Mouse (Mus musculus): Measurements from ENCODE around the gene Olfr313. TPM values are rescaled to one million over a fixed set of nuclear protein-coding genes. Genes with fewer than 3 reads are reported as not detected.

Olfr313 gene
- total RNA-seq, 4 experiments from 2014 or later = not detected

- DNase-seq (ENCODE audit: low spot score in 2 of 2) = no peak
These were observed 32.8 kb downstream of the Olfr313 start for GRCm38 (mm10) chr11:58847636-58848035.

- DNase-seq (ENCODE audit: low spot score in 2 of 2) = no peak
These were observed 34.9 kb downstream of the Olfr313 start for GRCm38 (mm10) chr11:58849731-58850130.

GRCm38 (mm10) chr11:58860744-58861143, 45.9 kb downstream of the Olfr313 start:
- DNase-seq (ENCODE audit: low spot score in 2 of 2) = no peak

GRCm38 (mm10) chr11:58867039-58867953, 52.5 kb downstream of the Olfr313 start, which contains the start of gene 2810021J22Rik:
TSS of gene 2810021J22Rik (plus strand) at chr11:58867216.
- peak; percentile 63 to 73 for DNase-seq (ENCODE audit: low spot score in 2 of 2)

- no peak for DNase-seq (ENCODE audit: low spot score in 2 of 2)
These were observed 53.1 kb downstream of the Olfr313 start for GRCm38 (mm10) chr11:58867954-58868330.

Other genes starting within 250 kb of the Olfr313 start
- gene Olfr224, start 244.4 kb upstream of the Olfr313 start, total RNA-seq (2022) = not detected
- gene Olfr325, start 237.3 kb upstream of the Olfr313 start, total RNA-seq (2022) = not detected
- gene Olfr324, start 219.9 kb upstream of the Olfr313 start, total RNA-seq (2022) = not detected
- gene 2210407C18Rik, start 198.9 kb upstream of the Olfr313 start, total RNA-seq (2022) = not detected
- not detected for gene Olfr323, start 184.5 kb upstream of the Olfr313 start, total RNA-seq (2022)
- gene Trim58, start 174.5 kb upstream of the Olfr313 start, total RNA-seq (2022) = not detected
- gene Olfr322, start 156.2 kb upstream of the Olfr313 start, total RNA-seq (2022) = not detected
- gene Olfr320, start 133.9 kb upstream of the Olfr313 start, total RNA-seq (2022) = not detected
- not detected for gene Olfr319, start 115.8 kb upstream of the Olfr313 start, total RNA-seq (2022)
- gene Olfr318, start 91.0 kb upstream of the Olfr313 start, total RNA-seq (2022) = under 1 TPM in 3 of 4 experiments, not detected in 1; 0.09 to 0.13 (median 0.11) TPM
- gene Olfr317, start 75.8 kb upstream of the Olfr313 start, total RNA-seq (2022) = under 1 TPM in 2 of 4 experiments, not detected in 2; 0.35 to 0.44 TPM
- gene Olfr316, start 62.3 kb upstream of the Olfr313 start, total RNA-seq (2022) = 1 to 10 TPM; 1.3 to 2.0 (median 1.7) TPM
- not detected for gene Olfr315, start 41.8 kb upstream of the Olfr313 start, total RNA-seq (2022)
- gene Olfr314, start 32.0 kb upstream of the Olfr313 start, total RNA-seq (2022) = not detected
- 1 to 10 TPM; 1.1 to 3.5 (median 1.6) TPM for gene Fam183b, start 13.0 kb upstream of the Olfr313 start, total RNA-seq (2022)
- not detected for gene Olfr312, start 14.2 kb downstream of the Olfr313 start, total RNA-seq (2022)
- not detected for gene Olfr311, start 24.3 kb downstream of the Olfr313 start, total RNA-seq (2022)
- 10 to 100 TPM; 15.6 to 19.3 (median 17.8) TPM for gene Gm12258, start 32.2 kb downstream of the Olfr313 start, total RNA-seq (2022)
- 10 to 100 TPM in 3 of 4 experiments, 1 to 10 TPM in 1; 7.3 to 14.5 (median 12.3) TPM for gene 2810021J22Rik, start 52.2 kb downstream of the Olfr313 start, total RNA-seq (2022)
- 10 to 100 TPM in 3 of 4 experiments, 1 to 10 TPM in 1; 9.1 to 11.6 (median 10.4) TPM for gene Zfp39, start 89.2 kb downstream of the Olfr313 start, total RNA-seq (2022)
- gene Btnl10, start 102.9 kb downstream of the Olfr313 start, total RNA-seq (2022) = not detected
- 100 to 1,000 TPM; 448 to 480 (median 462) TPM for gene Rnf187, start 123.9 kb downstream of the Olfr313 start, total RNA-seq (2022)
- gene Hist3h2ba, start 133.9 kb downstream of the Olfr313 start, total RNA-seq (2022) = 100 to 1,000 TPM in 3 of 4 experiments, 10 to 100 TPM in 1; 96.1 to 129 (median 115) TPM
- 10 to 100 TPM; 54.1 to 63.0 (median 57.1) TPM for gene Hist3h2a, start 139.7 kb downstream of the Olfr313 start, total RNA-seq (2022)
- gene Trim17, start 139.7 kb downstream of the Olfr313 start, total RNA-seq (2022) = 1 to 10 TPM; 3.7 to 5.0 (median 4.1) TPM
- 10 to 100 TPM; 22.6 to 27.6 (median 26.7) TPM for gene Trim11, start 163.1 kb downstream of the Olfr313 start, total RNA-seq (2022)